Mouse (Mus musculus): ENCODE data around the gene Prss46.

The Prss46 gene

DNA sequence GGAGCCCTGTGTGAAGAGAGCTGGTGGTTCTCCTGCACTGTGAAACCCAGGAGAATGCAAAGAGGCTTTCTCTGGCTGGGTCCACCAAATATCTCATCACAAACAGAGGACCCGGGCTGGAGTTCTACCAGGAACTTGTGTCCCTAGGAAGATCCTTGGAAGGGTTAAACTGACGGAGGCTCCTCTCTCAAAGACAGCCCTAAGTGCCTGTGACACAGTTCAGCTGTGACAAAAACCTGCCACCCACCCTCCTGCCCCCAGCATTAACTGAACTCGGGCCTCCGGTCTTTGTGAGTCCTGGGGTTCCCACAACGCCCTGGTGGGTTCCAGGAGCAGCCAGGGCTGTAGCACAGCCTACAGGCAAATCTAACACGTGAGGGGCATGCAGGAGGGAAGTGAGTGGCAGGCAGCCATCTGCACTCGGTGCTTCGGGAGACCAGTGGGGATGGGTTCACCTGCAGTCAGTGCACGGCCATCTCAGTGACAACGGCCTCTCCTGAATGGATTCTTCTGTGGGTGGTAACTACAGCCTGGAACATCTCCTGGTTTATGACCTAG is 55.2 kb downstream of the Prss46 start:
- DNase-seq = no peak

- no peak for DNase-seq
Measured at GRCm38 (mm10) chr9:110901204-110901603, 56.9 kb downstream of the Prss46 start.

DNA sequence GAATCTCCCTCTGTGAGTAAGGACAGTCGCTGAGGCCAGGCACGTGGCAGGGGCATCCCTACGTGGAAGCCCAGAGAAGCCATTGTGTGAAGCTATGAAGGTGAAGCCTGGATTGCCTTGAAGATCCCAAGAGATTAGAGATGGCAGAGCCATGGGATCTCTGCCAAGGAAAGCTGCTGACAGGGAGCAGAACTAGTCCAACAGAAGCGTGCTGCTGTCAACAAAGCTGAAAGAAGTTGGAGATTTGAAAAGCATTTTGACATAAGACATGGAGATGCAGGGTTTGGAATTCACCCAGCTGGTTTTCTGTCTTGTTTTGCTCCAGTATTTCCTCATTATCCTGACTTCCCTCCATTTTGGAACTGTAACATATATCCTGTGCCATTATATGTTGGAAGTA is 58.0 kb downstream of the Prss46 start:
- DNase-seq = no peak

All from liver (tissue).